Mouse (Mus musculus) ovary, adult 18-20 months (tissue): ENCODE measurements at regions not wholly inside any gene's neighbourhood (a gene's known extent, or its start where the extent isn't known, plus 50 kb on each side); places are given as distances from the start of the nearest gene placed in this dataset.
A peak's percentile ranks its signal among the peaks of the same experiment; 100 is the strongest.

Source experiments
- DNase-seq: peaks from one replicate; pipeline ENCODE4 v3.0.0; 2022; ENCODE audit warnings: low spot score, mixed read lengths

DNA sequence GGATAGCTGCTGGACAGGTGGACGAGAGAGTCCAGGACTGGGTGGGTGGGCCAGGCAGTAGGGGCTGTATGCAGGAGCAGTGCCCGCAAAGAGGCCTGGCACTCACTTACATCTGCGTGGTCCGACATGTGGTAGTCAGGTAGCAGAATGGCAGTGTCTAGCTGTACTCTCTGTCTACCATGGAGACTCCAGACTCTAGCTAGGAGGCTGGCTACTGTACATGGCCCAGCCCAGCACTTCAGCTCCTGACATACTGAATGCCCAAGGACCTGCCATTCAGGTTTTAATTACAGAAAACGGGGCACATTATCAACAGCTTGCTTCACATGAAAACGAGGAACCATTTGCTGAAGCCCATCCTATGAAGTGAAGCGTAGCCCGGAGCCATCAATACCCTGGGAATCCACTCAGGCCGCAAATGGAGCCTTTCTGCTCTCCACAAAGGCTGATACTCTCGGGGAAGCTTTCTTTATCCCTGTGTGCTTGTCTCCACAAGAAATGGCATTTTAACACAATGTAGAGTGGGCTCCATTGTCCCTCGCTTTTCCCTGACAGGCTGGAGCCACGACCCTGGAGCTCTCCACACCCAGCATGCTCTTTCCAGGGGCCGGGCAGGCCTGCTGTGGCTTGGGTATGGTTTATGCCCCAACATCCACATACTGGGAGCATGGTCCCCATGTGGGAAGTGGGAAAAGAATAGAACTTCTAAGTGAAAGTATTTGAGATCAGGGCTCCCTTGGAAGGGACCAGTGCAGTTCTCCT, 110.6 kb upstream of the A530016L24Rik start:
- DNase-seq: no peak

DNA sequence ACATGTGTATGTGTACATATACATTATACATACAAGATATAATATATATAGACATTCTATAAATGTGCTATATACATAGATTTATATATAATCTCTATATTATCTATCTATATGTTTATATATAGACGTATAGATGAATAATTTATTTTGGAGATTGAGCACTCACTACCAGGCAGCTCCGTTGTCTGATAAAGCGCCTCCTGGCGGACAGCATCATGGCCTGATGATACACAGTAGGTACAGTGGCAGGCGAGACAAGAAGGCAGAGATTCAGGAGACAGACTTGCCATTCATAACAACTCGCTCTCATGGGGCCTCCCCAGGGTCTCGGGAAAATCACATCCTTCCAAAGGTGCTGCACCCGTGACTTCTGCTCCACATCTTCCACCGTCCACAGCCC, 101.4 kb upstream of the A530016L24Rik start:
- DNase-seq: no peak

DNA sequence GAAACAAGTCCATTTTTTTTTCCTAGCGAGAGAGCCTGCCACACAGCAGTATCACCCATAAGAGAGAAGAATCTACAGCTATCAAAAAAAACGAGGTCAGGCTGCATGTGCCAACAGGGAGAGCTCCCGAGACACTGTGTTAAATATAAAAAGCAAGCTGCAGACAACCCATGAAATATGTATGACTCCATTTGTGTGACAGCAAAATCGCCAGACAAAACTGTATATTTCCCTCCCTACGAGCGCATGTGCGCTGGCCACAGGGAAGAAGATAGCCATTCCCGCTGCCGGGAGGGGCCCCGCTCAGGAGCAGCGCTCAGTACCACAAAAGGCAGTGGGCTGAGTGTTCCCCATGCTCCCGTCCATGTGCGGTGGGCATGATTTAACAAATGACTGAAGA, 93.3 kb upstream of the A530016L24Rik start:
- DNase-seq: no peak

DNA sequence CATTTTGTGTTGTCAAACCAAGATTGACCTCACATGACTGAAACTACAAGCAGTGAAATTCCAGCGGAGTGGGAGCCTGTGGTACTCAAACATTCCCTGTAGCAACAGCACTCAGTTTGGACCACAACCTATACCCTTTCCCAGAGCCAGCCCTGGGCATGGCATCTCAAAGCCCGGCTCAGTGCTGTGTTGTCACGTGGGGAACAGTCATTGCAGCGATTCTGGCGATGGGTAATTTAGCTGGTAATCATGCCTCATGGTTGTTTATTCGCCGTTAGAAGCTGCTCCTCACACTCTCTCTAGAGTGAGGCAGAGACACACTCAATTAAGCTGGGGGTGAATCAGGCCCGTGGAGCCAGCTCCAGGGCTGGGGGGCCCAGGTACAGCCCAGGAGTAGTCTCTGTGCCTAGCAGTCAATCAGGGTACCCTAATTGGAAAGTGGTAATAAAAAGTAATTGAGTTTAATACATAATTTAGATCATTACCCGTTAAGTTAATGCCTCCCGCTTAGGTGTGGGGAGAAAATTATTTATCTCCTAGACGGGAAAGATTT, 85.5 kb upstream of the A530016L24Rik start:
- DNase-seq: no peak

DNA sequence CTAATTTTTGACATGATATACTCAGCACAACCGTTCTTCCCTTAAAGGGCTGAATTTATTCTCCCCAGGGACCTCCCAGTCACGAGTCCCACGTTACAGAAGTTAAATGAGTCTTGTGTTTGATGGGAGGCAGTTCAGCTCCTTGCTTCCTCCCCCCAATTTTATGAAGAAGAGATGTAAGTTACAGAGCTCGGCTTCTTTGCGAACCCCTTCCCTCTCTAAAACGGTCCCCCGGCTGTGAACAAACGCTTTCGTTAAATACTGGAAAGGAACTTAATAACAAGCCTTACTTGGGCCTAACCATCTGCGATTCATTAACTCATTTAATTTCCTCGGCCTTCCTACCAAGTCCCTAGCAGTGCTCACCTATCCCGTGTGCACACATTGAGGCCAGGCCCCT, 84.9 kb upstream of the A530016L24Rik start:
- no peak for DNase-seq

DNA sequence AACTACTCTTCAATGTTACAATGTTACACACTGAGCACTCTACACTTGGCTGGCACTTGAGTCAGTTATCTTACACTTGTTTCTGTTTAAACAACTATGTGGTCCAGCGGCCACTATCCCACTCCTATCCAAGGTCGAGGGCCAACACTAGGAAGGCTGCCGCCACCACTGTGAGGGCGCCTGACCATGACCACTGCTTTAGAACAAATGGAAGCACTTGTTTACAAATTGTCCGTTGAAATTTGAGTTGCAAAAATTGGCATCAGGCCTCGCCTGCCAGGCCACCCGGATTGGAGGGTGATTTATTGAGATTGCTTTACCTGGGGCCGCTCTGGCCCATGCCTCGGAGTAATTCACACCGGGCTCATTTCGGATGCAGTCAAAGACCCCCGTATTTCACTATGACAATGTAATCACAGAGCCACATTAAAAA, 83.5 kb upstream of the A530016L24Rik start:
- DNase-seq: peak; percentile 47

DNA sequence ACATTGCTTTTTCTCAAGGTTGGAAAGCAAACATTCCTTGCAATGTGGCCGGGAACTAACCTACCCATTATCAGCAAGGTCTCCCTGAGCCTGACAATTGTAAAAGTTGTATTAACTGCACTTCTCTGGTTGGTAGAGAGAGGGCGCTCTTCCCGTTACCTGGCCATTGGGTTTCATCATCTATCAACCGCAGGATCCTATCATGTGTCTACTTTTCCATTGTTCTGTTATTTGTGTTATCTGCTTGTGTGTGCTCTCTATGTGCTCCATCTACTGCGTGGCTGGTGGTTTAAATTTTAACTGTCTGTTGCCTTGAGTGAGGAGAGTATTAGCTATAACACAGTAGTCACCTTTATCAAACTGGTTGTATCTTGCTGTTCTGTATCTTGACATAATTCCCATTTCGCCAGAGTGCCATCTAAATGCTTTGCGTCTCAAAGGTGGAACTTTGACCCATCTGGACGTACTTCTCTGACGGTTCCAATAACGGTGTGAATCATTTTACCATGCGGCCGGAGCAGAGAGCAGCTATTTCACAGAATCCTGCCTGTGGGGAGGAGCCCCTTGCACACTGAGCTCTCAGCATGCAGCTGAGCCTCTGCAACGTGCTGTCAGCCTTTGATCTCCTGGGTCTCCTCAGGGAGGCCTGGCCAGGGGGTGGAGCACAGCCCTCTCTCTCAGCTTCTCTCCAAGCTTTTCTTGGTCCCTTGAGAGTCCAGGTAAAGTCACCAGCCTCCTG, 77.5 kb upstream of the A530016L24Rik start:
- DNase-seq: no peak

DNA sequence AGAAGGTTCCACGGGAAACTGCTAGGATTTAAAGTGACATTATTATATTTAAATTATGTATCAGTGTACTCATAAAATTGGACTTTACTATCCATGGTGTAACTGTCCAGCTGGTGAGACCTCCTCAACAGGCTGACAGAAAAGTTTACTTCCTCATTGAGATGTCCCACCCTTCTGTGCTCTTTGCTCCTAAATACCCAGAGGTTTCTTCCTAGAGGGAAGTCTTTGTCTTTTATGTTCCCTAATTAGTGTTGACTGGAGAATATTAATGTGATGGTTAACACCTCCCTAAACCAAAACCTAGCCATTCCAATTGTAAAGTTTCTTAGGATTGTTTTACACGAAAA, 76.9 kb upstream of the A530016L24Rik start:
- no peak for DNase-seq

DNA sequence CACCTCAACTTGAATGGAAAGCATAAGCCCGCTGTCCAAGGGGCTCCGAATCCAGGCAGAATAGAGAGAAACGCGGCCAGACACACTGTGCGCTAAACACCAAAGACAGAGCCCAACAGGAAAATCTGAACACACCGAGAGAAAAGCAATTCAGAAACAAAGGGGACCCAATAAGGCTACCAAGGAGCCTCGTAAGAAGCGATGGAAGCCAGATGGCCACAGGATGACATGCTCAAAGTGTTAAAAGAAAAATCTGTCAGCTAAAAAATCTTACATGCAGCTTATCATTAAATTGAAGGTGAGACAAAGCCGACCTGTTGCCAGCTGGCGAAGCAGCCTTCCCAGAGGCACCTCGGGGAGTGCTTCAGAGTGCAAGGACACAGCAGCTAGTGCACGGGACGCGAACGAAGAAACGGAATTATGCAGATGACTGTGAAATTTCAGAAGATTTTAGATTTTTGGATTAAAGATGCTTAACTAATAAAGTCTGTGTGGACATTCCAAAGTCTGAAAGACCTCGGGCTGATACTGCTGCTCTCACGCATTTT, 73.2 kb upstream of the A530016L24Rik start:
- no peak for DNase-seq

DNA sequence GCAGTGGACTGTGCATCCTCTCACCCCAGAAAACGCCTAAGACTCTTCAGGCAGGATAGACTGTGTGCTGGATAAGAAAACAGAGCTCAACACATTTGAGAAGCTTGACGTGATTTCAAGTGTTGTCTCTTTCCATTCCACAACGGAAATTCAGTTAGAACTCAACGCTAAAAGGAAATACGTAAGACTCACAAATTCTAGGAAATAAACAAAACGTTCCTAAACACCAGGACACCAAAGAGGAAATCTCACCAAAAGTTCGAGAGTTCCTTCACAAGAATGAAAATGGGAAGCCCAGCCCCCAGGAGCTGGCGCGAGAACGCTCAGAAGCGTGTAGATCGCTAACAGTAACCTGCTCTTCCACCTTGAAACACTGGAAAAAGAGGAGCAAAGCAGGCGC, 72.7 kb upstream of the A530016L24Rik start:
- no peak for DNase-seq

DNA sequence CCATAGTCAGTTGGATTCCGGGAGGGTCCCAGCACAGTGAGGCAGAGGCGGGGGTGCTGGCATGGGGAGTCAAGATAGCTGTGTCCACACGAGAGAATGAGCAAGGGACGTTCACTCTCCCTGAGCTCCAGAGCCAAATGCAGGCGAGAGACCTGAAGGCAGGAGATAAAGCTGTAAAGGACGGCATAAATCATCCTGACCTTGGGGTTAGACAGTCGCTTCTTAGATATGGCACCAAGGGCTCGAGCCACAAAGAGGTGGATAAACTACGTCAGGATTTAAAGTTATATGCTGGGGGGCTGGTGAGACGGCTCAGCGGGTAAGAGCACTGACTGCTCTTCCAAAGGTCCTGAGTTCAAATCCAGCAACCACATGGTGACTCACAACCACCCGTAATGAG, 70.6 kb upstream of the A530016L24Rik start:
- DNase-seq: peak; percentile 18

DNA sequence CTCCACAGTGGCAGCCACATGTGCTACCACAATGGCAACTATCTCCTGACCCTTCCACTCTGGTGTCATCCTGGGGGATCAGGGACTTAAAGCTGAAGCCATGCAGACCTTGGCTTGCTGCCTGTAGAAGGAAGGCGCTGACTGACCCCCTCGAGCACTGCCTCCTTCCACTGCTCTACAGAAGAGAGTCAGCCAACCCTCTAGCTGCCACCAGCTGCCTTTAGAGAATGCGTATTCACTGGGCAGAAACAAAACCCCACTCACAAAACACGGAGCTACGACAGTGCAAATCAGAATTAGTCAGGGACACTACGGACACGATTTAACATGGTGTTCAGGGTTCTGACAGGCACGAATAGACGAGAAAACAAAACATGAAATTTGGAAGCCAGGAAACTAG, 67.1 kb upstream of the A530016L24Rik start:
- no peak for DNase-seq

DNA sequence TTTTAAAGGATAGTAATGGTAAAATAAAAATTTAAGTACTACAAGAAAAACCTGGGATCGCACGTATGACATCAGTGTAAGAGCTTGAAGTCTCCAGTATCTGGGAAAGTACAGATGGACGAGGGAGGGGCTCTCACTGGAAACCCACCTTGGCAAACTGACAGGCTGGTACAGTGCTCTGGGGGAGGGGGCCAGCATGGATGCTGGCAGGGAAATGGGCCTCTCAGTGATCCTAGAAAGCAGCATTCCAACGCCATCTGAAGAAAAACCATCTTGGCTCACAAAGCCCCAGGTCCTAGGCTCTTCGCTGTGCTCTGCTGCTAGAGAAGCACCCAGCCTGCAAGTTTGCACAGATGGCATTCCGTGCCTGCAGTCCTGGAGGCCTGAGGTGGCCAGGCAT, 65.1 kb upstream of the A530016L24Rik start:
- DNase-seq: no peak

DNA sequence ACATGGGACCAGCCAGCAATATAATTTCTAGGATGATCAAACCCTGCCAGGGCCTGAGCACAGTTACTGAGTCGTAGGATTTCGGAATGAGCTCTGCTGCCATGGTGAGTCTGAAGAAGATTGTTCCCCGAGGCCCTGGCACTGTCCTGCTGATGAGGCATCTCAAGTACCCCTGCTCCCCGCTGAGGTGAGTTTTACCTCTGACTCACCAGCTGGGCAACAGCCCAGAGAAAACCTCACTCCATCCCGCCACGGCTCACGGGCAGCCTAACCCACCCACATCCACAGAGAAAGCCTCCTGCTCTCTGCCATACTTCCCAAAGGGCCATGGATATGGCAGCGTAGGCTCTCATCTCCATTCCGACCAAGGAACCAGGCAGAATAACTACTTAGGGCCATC, 62.6 kb upstream of the A530016L24Rik start:
- no peak for DNase-seq

DNA sequence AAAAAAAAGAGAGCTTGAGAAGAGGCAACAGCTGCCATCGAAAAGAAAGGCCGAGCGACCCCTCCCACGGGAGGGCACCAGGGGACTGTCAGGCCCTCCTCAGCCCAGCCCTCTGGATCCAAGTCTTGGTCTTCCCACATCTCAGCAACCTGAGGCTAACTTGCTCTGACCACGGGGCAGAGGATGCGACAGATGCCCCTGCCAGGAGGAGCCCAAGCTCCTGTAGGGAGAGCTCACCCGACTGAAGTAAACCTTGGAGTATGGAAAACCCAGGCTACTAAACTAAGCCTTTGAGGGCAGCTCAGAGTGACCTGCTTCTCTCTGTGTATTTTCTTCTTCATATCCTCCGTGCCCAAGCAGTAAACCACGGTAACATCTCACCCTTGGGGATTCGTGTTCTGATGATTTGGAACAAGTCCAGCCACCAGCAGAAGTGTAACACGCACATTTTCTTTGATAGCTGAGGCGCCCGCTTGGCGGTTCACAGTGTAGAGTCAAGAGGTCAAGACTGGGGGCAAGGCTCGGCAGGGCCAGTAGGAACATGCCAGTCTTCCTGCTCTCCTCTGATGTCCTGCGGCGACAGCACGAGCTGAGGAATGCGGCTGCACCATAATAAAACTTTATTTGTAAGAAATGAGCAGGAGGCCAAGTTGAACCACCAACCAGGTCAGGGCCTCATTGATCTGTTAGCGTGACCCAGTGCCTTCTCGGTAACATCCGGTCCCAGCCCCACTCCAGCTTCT, 59.0 kb upstream of the A530016L24Rik start:
- no peak for DNase-seq

DNA sequence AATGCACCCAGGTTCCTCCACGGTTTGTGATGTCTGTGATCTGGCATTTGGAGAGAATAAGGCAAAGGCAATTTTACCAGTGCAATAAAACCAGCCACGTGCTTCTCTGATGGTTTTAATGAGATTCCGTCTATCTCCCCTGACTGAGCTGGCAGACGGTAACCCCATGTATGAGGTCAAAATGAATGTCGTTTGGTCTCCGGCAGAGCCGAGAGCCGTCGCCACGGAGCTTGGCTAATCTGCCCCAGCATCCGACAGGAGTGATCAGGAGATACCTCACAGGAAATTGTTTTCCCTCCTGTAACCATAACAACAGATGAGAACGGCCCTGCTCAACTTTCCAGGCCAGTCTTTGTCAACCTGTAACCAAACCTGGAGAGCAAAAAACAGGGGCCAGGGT, 55.9 kb upstream of the A530016L24Rik start:
- DNase-seq: no peak

DNA sequence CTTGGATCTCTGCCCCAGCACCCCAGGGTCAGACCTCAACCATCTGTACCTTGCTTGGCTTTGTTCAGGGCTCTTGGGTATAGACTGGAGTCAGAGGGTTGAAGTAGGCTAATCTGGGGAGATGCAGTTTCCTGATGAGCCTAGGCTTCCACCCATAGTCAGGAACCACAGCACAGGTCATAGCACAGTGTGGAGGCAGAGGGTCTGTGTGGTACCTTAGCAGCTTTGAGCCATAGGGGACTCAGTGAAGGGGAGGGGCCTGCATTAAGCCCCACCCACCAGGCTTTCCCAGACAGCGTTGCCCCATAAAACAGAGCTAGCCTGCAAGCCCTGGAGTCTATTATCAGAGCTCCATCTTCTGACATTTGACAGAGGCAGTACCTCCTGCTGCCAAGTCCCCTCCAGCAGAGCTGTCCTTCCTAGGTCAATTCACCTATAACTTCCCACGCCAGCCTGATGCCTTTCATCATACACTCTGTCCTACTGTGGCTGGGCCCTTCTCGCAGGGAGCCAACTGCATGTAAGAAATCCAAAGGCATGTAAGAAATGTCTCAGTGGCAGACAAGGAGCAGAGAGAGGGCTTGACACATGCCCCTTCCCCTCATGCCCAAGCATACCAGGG, 54.5 kb upstream of the A530016L24Rik start:
- DNase-seq: no peak

DNA sequence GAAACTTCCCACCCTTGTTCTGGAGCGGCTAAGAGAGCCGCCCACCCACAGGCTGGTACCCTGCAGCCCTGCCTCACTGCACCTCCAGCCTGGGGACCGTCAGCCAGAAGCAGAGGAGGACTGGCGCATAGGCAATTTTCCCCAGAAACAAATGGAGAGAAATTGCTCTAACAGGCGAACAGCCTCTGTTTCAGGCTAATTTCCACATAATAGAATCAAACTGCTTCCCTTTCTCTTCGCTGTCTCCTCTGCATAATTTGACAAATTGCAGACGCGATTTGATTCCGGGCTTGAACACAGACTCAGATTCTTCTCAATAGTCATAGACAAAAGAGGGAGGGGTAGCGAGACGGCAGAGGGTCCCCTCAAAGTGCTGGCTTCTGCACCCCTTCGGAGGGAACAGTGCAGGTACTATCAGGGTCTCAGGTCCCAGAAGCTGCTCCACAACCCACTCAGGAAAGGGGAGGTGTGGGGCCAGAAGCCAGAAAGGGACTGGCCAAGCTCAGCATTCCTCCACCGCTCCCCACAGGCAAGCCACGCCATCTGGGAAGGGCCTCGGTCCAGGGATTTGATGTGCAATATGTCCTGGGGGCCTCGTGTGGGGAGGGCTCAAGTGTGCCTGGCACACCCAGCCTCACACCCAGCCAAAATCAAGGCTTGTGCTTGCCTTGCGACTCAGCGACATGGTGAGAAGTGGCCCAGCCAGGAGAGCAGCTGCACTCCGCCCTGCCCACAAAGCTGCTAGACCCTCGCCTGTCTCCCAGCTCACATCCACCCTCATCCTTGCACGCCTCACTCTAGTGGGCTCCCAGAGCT, 53.7 kb upstream of the A530016L24Rik start:
- no peak for DNase-seq

DNA sequence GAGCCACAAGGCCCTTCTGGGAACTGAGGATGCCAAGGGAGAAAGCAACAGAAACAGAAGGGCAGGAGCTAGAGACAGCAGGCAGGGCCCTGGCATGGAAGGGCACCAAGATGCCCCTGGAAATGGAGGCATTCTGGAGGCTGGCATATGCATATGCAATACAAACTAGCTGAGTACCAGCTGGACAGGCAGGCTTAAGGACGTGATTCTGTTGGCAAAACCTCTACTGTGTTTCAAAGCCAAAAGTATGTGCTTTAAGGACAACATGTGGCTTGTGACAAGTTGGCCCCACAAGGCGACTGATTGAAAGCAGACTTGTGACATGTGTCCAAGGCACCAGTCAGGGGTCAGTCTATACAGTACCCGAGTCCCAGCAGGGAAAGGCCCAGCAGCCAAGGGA, 52.2 kb upstream of the A530016L24Rik start:
- DNase-seq: no peak

DNA sequence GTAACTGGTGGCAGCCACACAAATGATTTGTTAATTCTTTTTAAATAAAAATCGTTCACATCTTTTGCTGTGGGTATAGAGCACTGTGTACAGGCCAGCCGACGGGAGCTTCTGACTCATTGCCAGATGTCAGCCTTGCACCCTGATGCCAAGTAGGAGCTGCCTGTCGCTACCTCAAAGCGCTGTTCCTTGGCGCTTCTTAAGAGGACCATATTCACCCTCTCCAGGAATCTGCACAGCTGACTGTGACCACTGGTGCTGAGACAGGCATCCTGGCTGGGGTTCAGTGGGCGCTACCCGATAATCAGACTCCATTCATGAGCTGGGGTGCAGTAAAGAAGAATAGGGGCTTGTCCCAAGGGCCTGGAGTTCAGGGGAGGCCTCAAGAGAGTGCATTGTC, 51.0 kb upstream of the A530016L24Rik start:
- no peak for DNase-seq
